Mouse (Mus musculus): ENCODE results near the gene Tmc2.

- TF ChIP-seq CTCF (IDR thresholded peaks at IDR 0.05; ENCODE audit: low read depth) (no peak), EP300 (IDR thresholded peaks at IDR 0.05; ENCODE audit: low read depth) (no peak)
Measured at GRCm38 (mm10) chr2:130157231-130158087, 37.5 kb upstream of the Tmc2 start.

Measured in liver, embryonic 14.5 days (tissue).